Mouse (Mus musculus) adrenal gland, postnatal 4 days (tissue): ENCODE results near the gene Ugt1a2. TPM values are rescaled to one million over a fixed set of nuclear protein-coding genes. Genes with fewer than 3 reads are reported as not detected.

Source experiments
- DNase-seq, 2 experiments: peaks; one replicate each; pipeline ENCODE4 v3.0.0; 2021 to 2022; ENCODE audit warnings: low spot score in 2 of 2, mixed read lengths in 2 of 2
- total RNA-seq, 2 experiments: library from RNA; stranded (reverse); gene quantifications; 2 replicates each; pipeline ENCODE4 v1.2.3; 2021

The Ugt1a2 gene
- total RNA-seq, 2 experiments from 2014 or later = 1.0 to 31.4 TPM

GRCm38 (mm10) chr1:88232664-88233380, 32.4 kb downstream of the Ugt1a2 start:
- no peak for DNase-seq

- no peak for DNase-seq
Observed at GRCm38 (mm10) chr1:88233421-88234247, 33.2 kb downstream of the Ugt1a2 start.

- no peak for DNase-seq
Observed at GRCm38 (mm10) chr1:88234248-88234610, 33.8 kb downstream of the Ugt1a2 start.

- no peak for DNase-seq
Observed at GRCm38 (mm10) chr1:88234646-88235045, 34.2 kb downstream of the Ugt1a2 start.

- no peak for DNase-seq
Observed at GRCm38 (mm10) chr1:88235046-88235893, 34.9 kb downstream of the Ugt1a2 start.

- no peak for DNase-seq
Observed at GRCm38 (mm10) chr1:88235894-88236415, 35.6 kb downstream of the Ugt1a2 start.

GRCm38 (mm10) chr1:88237311-88237710, 36.9 kb downstream of the Ugt1a2 start:
- no peak for DNase-seq

GRCm38 (mm10) chr1:88238771-88239170, 38.4 kb downstream of the Ugt1a2 start:
- DNase-seq = no peak

GRCm38 (mm10) chr1:88240072-88240471, 39.7 kb downstream of the Ugt1a2 start:
- no peak for DNase-seq

GRCm38 (mm10) chr1:88240579-88240978, 40.2 kb downstream of the Ugt1a2 start:
- DNase-seq = no peak

- no peak for DNase-seq
Observed at GRCm38 (mm10) chr1:88243861-88244260, 43.5 kb downstream of the Ugt1a2 start.

- DNase-seq = no peak
Observed at GRCm38 (mm10) chr1:88245881-88246280, 45.5 kb downstream of the Ugt1a2 start.

- DNase-seq = no peak
Observed at GRCm38 (mm10) chr1:88246386-88246785, 46.0 kb downstream of the Ugt1a2 start.

- no peak for DNase-seq
Observed at GRCm38 (mm10) chr1:88247660-88248059, 47.3 kb downstream of the Ugt1a2 start.

GRCm38 (mm10) chr1:88248658-88249057, 48.3 kb downstream of the Ugt1a2 start:
- no peak for DNase-seq

- DNase-seq = no peak
Observed at GRCm38 (mm10) chr1:88249596-88249995, 49.2 kb downstream of the Ugt1a2 start.

GRCm38 (mm10) chr1:88250023-88250422, 49.6 kb downstream of the Ugt1a2 start:
- DNase-seq = no peak

GRCm38 (mm10) chr1:88253106-88253505, 52.7 kb downstream of the Ugt1a2 start:
- DNase-seq = no peak

GRCm38 (mm10) chr1:88253540-88253939, 53.1 kb downstream of the Ugt1a2 start:
- DNase-seq = no peak

- no peak for DNase-seq
Observed at GRCm38 (mm10) chr1:88254793-88255465, 54.5 kb downstream of the Ugt1a2 start.

- DNase-seq = no peak
Observed at GRCm38 (mm10) chr1:88255466-88255857, 55.1 kb downstream of the Ugt1a2 start.
